Mouse (Mus musculus): ENCODE data around the gene Fbn1.

- TF ChIP-seq CTCF (IDR thresholded peaks at IDR 0.05; ENCODE audit: low read depth) (no peak), EP300 (IDR thresholded peaks at IDR 0.05; ENCODE audit: low read depth) (no peak)
These were observed 26.7 kb downstream of the Fbn1 start for GRCm38 (mm10) chr2:125481116-125481515.

All from liver, embryonic 14.5 days (tissue).